29 mouse cellular contexts compared by ENCODE assay signal in the genomic region with DNA sequence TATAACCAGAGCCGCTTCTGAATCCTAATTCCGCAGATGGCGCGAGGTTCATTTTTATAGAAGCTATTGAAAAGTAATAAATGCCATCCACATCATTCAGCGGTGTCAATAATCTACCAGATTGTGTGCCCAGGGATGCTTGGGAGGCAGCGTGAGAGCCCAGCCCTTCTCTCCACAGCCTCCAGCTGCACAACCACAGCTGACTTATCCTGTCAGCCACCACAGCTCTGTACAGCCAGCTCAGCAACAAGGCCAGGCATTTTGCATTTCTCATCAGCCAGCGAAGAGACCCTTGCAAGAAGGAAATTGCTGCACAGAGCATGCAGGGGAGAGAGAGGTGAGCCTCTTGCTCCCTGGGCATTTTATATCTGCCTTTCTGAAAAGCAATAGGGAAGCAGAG.
DNase-seq lines count a peak whose midpoint lies in the region; ATAC-seq and TF ChIP-seq lines count a peak whose summit lies in the region.
"Had no signal": no experiment of that assay in that cellular context is flagged by ENCODE, and none has a peak within 500 bp of the region (broad histone marks: within the 10 kb centered on the region; RNA-seq: fewer than 3 reads in every experiment).

No protein-coding gene starts in this region.

- no peak overlapping the region for H3K4me2 ChIP-seq in forebrain, embryonic 14.5 days (ENCODE audit: low read length)
- H3K4me2 ChIP-seq in lung, embryonic 14.5 days = no peak overlapping the region
- H3K4me2 ChIP-seq: embryonic facial prominence, embryonic 12.5 days; heart, embryonic 15.5 days; midbrain, embryonic 12.5 days; stomach, embryonic 15.5 days had no signal

- ATAC-seq in forebrain, embryonic 14.5 days = no peak
- ATAC-seq in lung, embryonic 14.5 days (ENCODE audit: insufficient read depth) = peak; percentile 38; the same call in 1 of the 2 replicates
- ATAC-seq: activated CD4-positive, CD25-positive, alpha-beta regulatory T cell, adult 4 months; inflammation-experienced regulatory T-cells, adult 6 months had no signal

- TF ChIP-seq POLR2A in cerebellum, adult 2 months (IDR thresholded peaks at IDR 0.05; ENCODE audit: borderline replicate concordance, insufficient read depth, low read length) = no peak

- no peaks in the 10 kb centered on the region for H3K27me3 ChIP-seq in forebrain, embryonic 14.5 days (replicated peaks; ENCODE audit: control insufficient read depth, insufficient read depth, low read length)
- H3K27me3 ChIP-seq in forebrain, embryonic 10.5 days (ENCODE audit: poor library complexity, severe bottlenecking) = no peaks in the 10 kb centered on the region; the same call in 1 of the 2 replicates
- H3K27me3 ChIP-seq in lung, embryonic 14.5 days (ENCODE audit: insufficient read depth, low read length) = no peaks in the 10 kb centered on the region
- H3K27me3 ChIP-seq in cerebellum, adult 2 months (ENCODE audit: control insufficient read depth, insufficient read depth, low read length) = no peaks in the 10 kb centered on the region
- H3K27me3 ChIP-seq: CH12.LX; embryonic facial prominence, embryonic 12.5 days; midbrain, embryonic 12.5 days; stomach, embryonic 15.5 days had no signal

- no peak for TF ChIP-seq CTCF in lung, embryonic 14.5 days (IDR thresholded peaks at IDR 0.05; ENCODE audit: low read depth)
- TF ChIP-seq CTCF in cerebellum, adult 2 months (IDR thresholded peaks at IDR 0.05; ENCODE audit: borderline replicate concordance, insufficient read depth, low read depth, low read length) = no peak

- H3K4me1 ChIP-seq in forebrain, embryonic 14.5 days (ENCODE audit: control insufficient read depth, insufficient read depth, low read length) = 0 out of 2 replicates have a peak, but pooled peaks cover 2% of the 10 kb centered on the region
- no peaks in the 10 kb centered on the region for H3K4me1 ChIP-seq in forebrain, embryonic 10.5 days
- no peaks in the 10 kb centered on the region for H3K4me1 ChIP-seq in lung, embryonic 14.5 days (ENCODE audit: insufficient read depth)
- no peaks in the 10 kb centered on the region for H3K4me1 ChIP-seq in cerebellum, adult 2 months (ENCODE audit: control insufficient read depth, insufficient read depth, low read length)
- H3K4me1 ChIP-seq: embryonic facial prominence, embryonic 12.5 days; heart, embryonic 10.5 days; heart, embryonic 15.5 days; midbrain, embryonic 12.5 days; stomach, embryonic 15.5 days had no signal

- intact Hi-C loops in heart, postnatal 36 days (cut with DNase I) = no loop called here

- peak; percentile 5 for DNase-seq in forebrain, embryonic 14.5 days (ENCODE audit: low spot score)
- no peak for DNase-seq in forebrain, embryonic 10.5 days (ENCODE audit: extremely low spot score, low spot score)
- peak; percentile 76 for DNase-seq in heart, adult 11 months
- DNase-seq in heart, postnatal 36 days = no peak
- peak; percentile 31 for DNase-seq in lung, embryonic 14.5 days
- DNase-seq in lung, postnatal 25 days (ENCODE audit: low spot score) = no peak
- peak; percentile 28 for DNase-seq in brain, adult 2 months (ENCODE audit: low read depth, low spot score)
- no peak for DNase-seq in cerebellum, adult 2 months
- DNase-seq: adrenal gland, adult 8-10 months; cerebellum, adult 11 months; cerebellum, adult 9-11 months; embryo, embryonic 11 days; gastrocnemius, postnatal 14 days; kidney, adult 11 months; kidney, postnatal 14 days; layer of hippocampus, adult 9-11 months; liver; lung, adult 2 months; lung, postnatal 14 days; right cerebral cortex, postnatal 14 days had no signal

- no peak overlapping the region for H3K4me3 ChIP-seq in forebrain, embryonic 14.5 days (ENCODE audit: low read depth, low read length)
- H3K4me3 ChIP-seq in forebrain, embryonic 10.5 days = no peak overlapping the region
- no peak overlapping the region for H3K4me3 ChIP-seq in lung, embryonic 14.5 days (ENCODE audit: low read depth, low read length)
- H3K4me3 ChIP-seq in cerebellum, adult 2 months (replicated peaks; ENCODE audit: insufficient read depth, low read depth, low read length) = no peak overlapping the region
- H3K4me3 ChIP-seq: embryonic facial prominence, embryonic 12.5 days; heart, embryonic 10.5 days; heart, embryonic 15.5 days; midbrain, embryonic 12.5 days; stomach, embryonic 15.5 days had no signal

- WGBS in forebrain, embryonic 14.5 days = 91% methylated on average over 7 of the region's 7 CpGs
- 94% methylated on average over 7 of the region's 7 CpGs for WGBS in forebrain, embryonic 10.5 days
- WGBS in lung, embryonic 14.5 days = 77% methylated on average over 7 of the region's 7 CpGs
- 94% methylated on average over 7 of the region's 7 CpGs for WGBS in cerebellum, adult 2 months

- no peaks in the 10 kb centered on the region for H3K9me3 ChIP-seq in forebrain, embryonic 14.5 days (replicated peaks; ENCODE audit: control insufficient read depth, low read length)
- H3K9me3 ChIP-seq in forebrain, embryonic 10.5 days = no peaks in the 10 kb centered on the region
- H3K9me3 ChIP-seq in lung, embryonic 14.5 days (ENCODE audit: low read depth, low read length) = no peaks in the 10 kb centered on the region
- H3K9me3 ChIP-seq: embryonic facial prominence, embryonic 12.5 days; heart, embryonic 10.5 days; heart, embryonic 15.5 days; midbrain, embryonic 12.5 days; stomach, embryonic 15.5 days had no signal

- no peak overlapping the region for H3K27ac ChIP-seq in forebrain, embryonic 14.5 days (ENCODE audit: low read depth, low read length)
- no peak overlapping the region for H3K27ac ChIP-seq in forebrain, embryonic 10.5 days
- no peak overlapping the region for H3K27ac ChIP-seq in lung, embryonic 14.5 days (ENCODE audit: low read depth)
- no peak overlapping the region for H3K27ac ChIP-seq in cerebellum, adult 2 months (ENCODE audit: insufficient read depth, low read length)
- H3K27ac ChIP-seq: embryonic facial prominence, embryonic 12.5 days; heart, embryonic 10.5 days; heart, embryonic 15.5 days; liver, embryonic 14.5 days; midbrain, embryonic 12.5 days; stomach, embryonic 15.5 days had no signal

- H3K9ac ChIP-seq in forebrain, embryonic 14.5 days (ENCODE audit: low read length) = no peak overlapping the region
- no peak overlapping the region for H3K9ac ChIP-seq in lung, embryonic 14.5 days
- H3K9ac ChIP-seq: embryonic facial prominence, embryonic 12.5 days; heart, embryonic 15.5 days; liver, embryonic 14.5 days; midbrain, embryonic 12.5 days; stomach, embryonic 15.5 days had no signal

- no peaks in the 10 kb centered on the region for H3K36me3 ChIP-seq in forebrain, embryonic 14.5 days (ENCODE audit: control insufficient read depth, insufficient read depth, low read length)
- H3K36me3 ChIP-seq in forebrain, embryonic 10.5 days (replicated peaks) = no peaks in the 10 kb centered on the region
- no peaks in the 10 kb centered on the region for H3K36me3 ChIP-seq in lung, embryonic 14.5 days (ENCODE audit: insufficient read depth)
- H3K36me3 ChIP-seq: embryonic facial prominence, embryonic 12.5 days; heart, embryonic 10.5 days; heart, embryonic 15.5 days; midbrain, embryonic 12.5 days; stomach, embryonic 15.5 days had no signal

Comparison
In these comparisons a context has a peak if more than half of its experiments do, and no peak if none do; other contexts are left out.
1. DNase-seq: peak in forebrain, embryonic 14.5 days (single experiment), heart, adult 11 months (single experiment), lung, embryonic 14.5 days (single experiment) and brain, adult 2 months (single experiment); none in forebrain, embryonic 10.5 days (single experiment), heart, postnatal 36 days (0 of 2), lung, postnatal 25 days (single experiment) and cerebellum, adult 2 months (0 of 2).